Mouse (Mus musculus) midbrain, embryonic 15.5 days (tissue): ENCODE results near the gene Lgals3bp. TPM values are rescaled to one million over a fixed set of nuclear protein-coding genes. Genes with fewer than 3 reads are reported as not detected.

Experiments used
- ATAC-seq: fragments of 200-750 bp; cut with Nextera tagmentation; replicated peaks from 2 replicates; pipeline ENCODE4 v1.8.0; 2017; ENCODE audit warnings: moderate TSS enrichment
- H3K27ac ChIP-seq: fragments of 300-500 bp; sonication (generic); 2 replicates; pipeline ENCODE4 v1.5.1; 2015; ENCODE audit warnings: mild to moderate bottlenecking, inconsistent platforms
- H3K27me3 ChIP-seq: fragments of 300-500 bp; sonication (generic); replicated peaks from 2 replicates; pipeline ENCODE4 v1.6.1; 2015; ENCODE audit warnings: inconsistent platforms
- H3K36me3 ChIP-seq: fragments of 300-500 bp; sonication (generic); replicated peaks from 2 replicates; pipeline ENCODE4 v1.6.1; 2015; ENCODE audit warnings: inconsistent platforms
- H3K4me1 ChIP-seq: fragments of 300-500 bp; sonication (generic); 2 replicates; pipeline ENCODE4 v1.6.1; 2015; ENCODE audit warnings: inconsistent platforms
- H3K4me2 ChIP-seq: fragments of 300-500 bp; sonication (generic); 2 replicates; pipeline ENCODE4 v1.6.1; 2015; ENCODE audit warnings: inconsistent platforms, mild to moderate bottlenecking, moderate library complexity
- H3K4me3 ChIP-seq: fragments of 300-500 bp; sonication (generic); 2 replicates; pipeline ENCODE4 v1.5.1; 2015; ENCODE audit warnings: mild to moderate bottlenecking, inconsistent platforms
- H3K9ac ChIP-seq: fragments of 300-500 bp; sonication (generic); 2 replicates; pipeline ENCODE4 v1.6.1; 2015; ENCODE audit warnings: mild to moderate bottlenecking, inconsistent platforms
- H3K9me3 ChIP-seq: fragments of 300-500 bp; sonication (generic); 2 replicates; pipeline ENCODE4 v1.6.1; 2016; ENCODE audit warnings: inconsistent platforms
- WGBS: fragments of 180-500 bp; shearing (Covaris S2); methylation state at CpG from one replicate; pipeline ENCODE4 v1.1.7; 2015; ENCODE audit warnings: mixed read lengths; 5-methylcytosine and 5-hydroxymethylcytosine counted together
- polyA plus RNA-seq: library from polyadenylated mRNA; unstranded; fragments of >200 nt; fragmentation: Nextera tagmentation; extraction: Ambion mirVana; gene quantifications from 2 replicates; pipeline ENCODE4 v1.2.1, GENCODE M21; 2015

Gene Lgals3bp
- polyA plus RNA-seq, 1 experiment from 2014 or later, result 5.1 TPM

DNA sequence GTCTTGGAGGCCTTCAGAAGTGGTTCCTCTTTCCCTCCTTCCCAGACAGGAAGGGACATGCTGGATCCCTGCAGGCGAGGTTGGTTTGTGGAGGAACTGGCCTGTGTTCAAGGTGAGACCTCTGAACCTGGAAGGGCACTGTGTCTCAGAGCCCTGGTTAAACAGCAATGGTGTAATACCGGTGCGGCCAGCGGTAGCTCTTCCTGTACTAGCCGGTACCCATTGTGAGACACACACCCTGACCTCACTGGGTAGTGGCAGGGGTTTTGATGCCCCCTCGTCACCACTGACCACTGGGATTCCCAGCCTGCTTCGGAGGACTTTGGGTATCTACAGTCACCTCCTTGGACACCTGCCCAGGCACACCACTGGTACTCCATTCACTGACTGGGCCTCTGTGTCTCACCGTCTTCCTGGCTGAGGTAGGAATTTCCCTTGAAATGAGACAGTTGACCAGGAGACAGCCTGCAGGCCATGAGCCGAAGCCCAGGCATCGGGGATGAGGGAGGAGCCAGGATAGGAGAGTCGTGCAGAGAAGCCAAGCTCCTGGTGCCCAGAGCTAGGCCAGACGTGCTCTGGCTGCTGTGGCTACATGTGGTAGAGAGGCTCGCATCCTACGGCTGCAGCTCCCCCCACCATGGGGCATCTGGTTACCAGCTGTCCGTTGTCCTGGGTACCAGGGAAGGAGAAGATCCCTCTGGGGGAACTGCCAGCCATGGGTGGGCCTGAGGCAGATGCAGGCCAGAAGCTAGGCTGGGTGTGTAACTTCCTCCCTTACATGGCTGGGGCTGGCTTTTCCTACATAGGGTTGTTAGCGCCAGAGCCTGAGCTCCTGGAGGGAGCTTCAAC lies 29.4 kb upstream of the Lgals3bp start:
- 81% methylated on average over 16 of the region's 16 CpGs for WGBS
- no peak overlapping the region for H3K4me2 ChIP-seq
- no peak overlapping the region for H3K9ac ChIP-seq
- no peak overlapping the region for H3K27ac ChIP-seq
- H3K4me3 ChIP-seq, result no peak overlapping the region
- peaks cover 30% of the 10 kb centered on the region for H3K4me1 ChIP-seq
- no peaks in the 10 kb centered on the region for H3K27me3 ChIP-seq
- ATAC-seq, result no peak
- H3K9me3 ChIP-seq, result no peaks in the 10 kb centered on the region
- H3K36me3 ChIP-seq, result no peaks in the 10 kb centered on the region

GRCm38 (mm10) chr11:118430291-118430885 lies 28.5 kb upstream of the Lgals3bp start:
- Histone ChIP-seq H3K27ac (no peak overlapping the region), H3K27me3 (no peaks in the 10 kb centered on the region), H3K36me3 (no peaks in the 10 kb centered on the region), H3K4me1 (peaks cover 27% of the 10 kb centered on the region), H3K4me3 (no peak overlapping the region), H3K9me3 (no peaks in the 10 kb centered on the region), H3K9ac (no peak overlapping the region), H3K4me2 (no peak overlapping the region)
- WGBS, result 62% methylated on average over 4 of the region's 4 CpGs
- no peak for ATAC-seq

GRCm38 (mm10) chr11:118428944-118429709 lies 27.2 kb upstream of the Lgals3bp start:
- 0 out of 2 replicates have a peak overlapping the region, but pooled peaks have one; percentile 0 for H3K9ac ChIP-seq
- 57% methylated on average over 8 of the region's 8 CpGs for WGBS

DNA sequence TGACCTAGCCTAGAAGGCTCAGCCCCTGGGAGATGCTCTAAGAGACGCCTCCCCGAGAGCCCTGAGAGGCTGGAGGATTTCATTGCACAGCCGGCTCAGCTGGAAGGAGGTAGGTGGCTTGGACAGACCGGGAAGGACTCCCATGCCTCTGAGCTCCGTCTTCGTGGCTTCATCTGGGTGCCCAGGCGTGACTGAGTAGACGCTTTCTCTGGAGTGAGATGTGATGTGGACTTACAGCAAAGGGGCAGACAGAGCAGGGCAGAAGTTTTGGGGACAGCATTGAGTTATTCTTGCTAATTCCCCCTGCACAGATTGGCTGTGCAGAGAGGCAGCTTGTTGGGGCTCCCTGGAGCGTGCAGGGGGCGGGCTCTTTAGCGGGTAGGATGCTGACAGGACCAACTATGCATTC lies 26.6 kb upstream of the Lgals3bp start:
- ATAC-seq, result peak; percentile 29; the same call in 1 of the 2 replicates
- Histone ChIP-seq H3K4me1 (peaks cover 33% of the 10 kb centered on the region), H3K36me3 (no peaks in the 10 kb centered on the region), H3K9ac (0 out of 2 replicates have a peak overlapping the region, but pooled peaks have one; percentile 0), H3K27me3 (no peaks in the 10 kb centered on the region), H3K4me2 (peak overlapping the region; percentile 39), H3K4me3 (peak overlapping the region; percentile 25), H3K9me3 (no peaks in the 10 kb centered on the region), H3K27ac (peak overlapping the region; percentile 51; the same call in 1 of the 2 replicates)
- 2% methylated on average over 11 of the region's 11 CpGs for WGBS

More at GRCm38 (mm10) chr11:118428944-118429709, 27.2 kb upstream of the Lgals3bp start:
- Histone ChIP-seq H3K4me3 (peak overlapping the region; percentile 25; the same call in 1 of the 2 replicates), H3K27ac (no peak overlapping the region), H3K4me2 (peak overlapping the region; percentile 39), H3K36me3 (no peaks in the 10 kb centered on the region), H3K27me3 (no peaks in the 10 kb centered on the region), H3K9me3 (no peaks in the 10 kb centered on the region), H3K4me1 (peaks cover 31% of the 10 kb centered on the region)
- ATAC-seq, result no peak

- Histone ChIP-seq H3K4me3 (peak within 1 kb of the TSS; percentile 25), H3K9ac (0 out of 2 replicates have a peak within 1 kb of the TSS, but pooled peaks have one; percentile 0), H3K27me3 (no peaks in the 10 kb centered on the region), H3K27ac (peak within 1 kb of the TSS; percentile 51; the same call in 1 of the 2 replicates), H3K36me3 (no peaks in the 10 kb centered on the region), H3K4me2 (peak within 1 kb of the TSS; percentile 39), H3K9me3 (no peaks in the 10 kb centered on the region), H3K4me1 (peaks cover 35% of the 10 kb centered on the region)
- 4% methylated on average over 8 of the region's 8 CpGs for WGBS
- no peak for ATAC-seq
These were observed 26.1 kb upstream of the Lgals3bp start, which contains the start of gene C1qtnf1 for GRCm38 (mm10) chr11:118427986-118428385. Gene C1qtnf1 (plus strand): TSS chr11:118428203.

DNA sequence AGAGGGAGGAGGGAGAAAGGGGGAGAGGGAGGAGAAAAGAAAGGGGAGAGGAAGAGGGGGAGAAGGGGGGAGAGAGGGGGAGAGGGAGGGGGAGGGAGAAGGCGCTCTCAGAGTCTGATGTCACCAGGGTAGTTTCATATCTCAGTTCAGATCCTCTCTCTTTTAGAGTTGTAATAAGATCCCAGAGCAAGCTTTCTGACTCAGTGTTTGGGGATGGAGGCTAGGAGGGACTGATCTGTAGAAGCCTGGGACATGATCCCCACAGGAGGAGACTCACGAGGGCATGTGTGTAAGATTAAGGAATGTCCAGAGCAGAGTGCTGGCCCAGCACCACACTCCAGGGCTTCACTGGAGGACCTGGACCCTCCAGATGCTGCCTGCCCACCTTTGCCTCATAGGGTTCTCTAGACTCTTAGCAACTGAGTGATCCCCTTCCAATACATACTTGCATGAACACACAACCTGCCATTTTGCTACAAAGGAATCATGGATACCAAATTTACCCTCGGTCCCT lies 25.4 kb upstream of the Lgals3bp start:
- no peaks in the 10 kb centered on the region for H3K9me3 ChIP-seq
- H3K36me3 ChIP-seq, result no peaks in the 10 kb centered on the region
- WGBS, result 39% methylated on average over 3 of the region's 3 CpGs
- H3K9ac ChIP-seq, result no peak overlapping the region
- H3K4me2 ChIP-seq, result no peak overlapping the region
- no peak overlapping the region for H3K27ac ChIP-seq
- peaks cover 35% of the 10 kb centered on the region for H3K4me1 ChIP-seq
- H3K27me3 ChIP-seq, result no peaks in the 10 kb centered on the region; the same call in 1 of the 2 replicates
- no peak for ATAC-seq
- H3K4me3 ChIP-seq, result no peak overlapping the region

DNA sequence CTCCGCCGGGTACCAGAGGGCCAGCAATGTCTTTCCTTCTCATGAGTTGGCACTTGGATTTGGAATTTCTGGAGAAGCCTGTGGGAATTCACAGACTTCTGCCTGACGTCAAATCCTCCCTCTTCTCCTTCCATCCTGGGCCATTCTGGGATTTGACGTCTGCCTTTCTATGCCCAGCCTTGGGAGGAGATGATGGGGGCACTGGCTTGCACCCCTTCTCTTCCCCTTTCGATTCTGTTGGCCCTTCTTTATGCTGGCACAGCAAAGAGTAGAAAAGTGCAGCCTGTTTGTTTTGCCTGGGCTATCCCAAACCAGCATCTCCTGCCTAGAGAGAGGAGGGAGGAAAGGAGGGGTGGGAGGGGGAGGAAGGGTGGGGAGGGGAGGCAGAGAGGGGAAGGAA lies 24.9 kb upstream of the Lgals3bp start:
- H3K36me3 ChIP-seq, result no peaks in the 10 kb centered on the region
- H3K4me1 ChIP-seq, result peaks cover 35% of the 10 kb centered on the region
- no peaks in the 10 kb centered on the region for H3K9me3 ChIP-seq
- H3K9ac ChIP-seq, result no peak overlapping the region
- H3K4me3 ChIP-seq, result no peak overlapping the region
- no peaks in the 10 kb centered on the region; the same call in 1 of the 2 replicates for H3K27me3 ChIP-seq
- H3K4me2 ChIP-seq, result no peak overlapping the region
- WGBS, result 79% methylated on average over 5 of the region's 5 CpGs
- ATAC-seq, result no peak
- no peak overlapping the region for H3K27ac ChIP-seq

- ATAC-seq, result no peak
- H3K9ac ChIP-seq, result no peak overlapping the region
These were observed 22.9 kb upstream of the Lgals3bp start for GRCm38 (mm10) chr11:118424621-118425335.

GRCm38 (mm10) chr11:118423266-118423971 lies 21.5 kb upstream of the Lgals3bp start:
- H3K27ac ChIP-seq, result peak overlapping the region; percentile 60
- no peak overlapping the region for H3K4me3 ChIP-seq
- peak overlapping the region; percentile 37 for H3K4me2 ChIP-seq
- peaks cover 30% of the 10 kb centered on the region for H3K4me1 ChIP-seq
- ATAC-seq, result 0 out of 2 replicates have a peak, but pooled peaks have one; percentile 3
- no peaks in the 10 kb centered on the region for H3K9me3 ChIP-seq
- H3K27me3 ChIP-seq, result no peaks in the 10 kb centered on the region; the same call in 1 of the 2 replicates
- no peaks in the 10 kb centered on the region for H3K36me3 ChIP-seq
- 0 out of 2 replicates have a peak overlapping the region, but pooled peaks have one; percentile 22 for H3K9ac ChIP-seq
- WGBS, result 5% methylated on average over 18 of the region's 18 CpGs

More at GRCm38 (mm10) chr11:118424621-118425335, 22.9 kb upstream of the Lgals3bp start:
- H3K27ac ChIP-seq, result no peak overlapping the region
- no peaks in the 10 kb centered on the region for H3K9me3 ChIP-seq
- no peak overlapping the region for H3K4me2 ChIP-seq
- peaks cover 31% of the 10 kb centered on the region for H3K4me1 ChIP-seq
- WGBS, result 72% methylated on average over 13 of the region's 13 CpGs
- H3K36me3 ChIP-seq, result no peaks in the 10 kb centered on the region
- H3K4me3 ChIP-seq, result no peak overlapping the region
- H3K27me3 ChIP-seq, result no peaks in the 10 kb centered on the region; the same call in 1 of the 2 replicates

DNA sequence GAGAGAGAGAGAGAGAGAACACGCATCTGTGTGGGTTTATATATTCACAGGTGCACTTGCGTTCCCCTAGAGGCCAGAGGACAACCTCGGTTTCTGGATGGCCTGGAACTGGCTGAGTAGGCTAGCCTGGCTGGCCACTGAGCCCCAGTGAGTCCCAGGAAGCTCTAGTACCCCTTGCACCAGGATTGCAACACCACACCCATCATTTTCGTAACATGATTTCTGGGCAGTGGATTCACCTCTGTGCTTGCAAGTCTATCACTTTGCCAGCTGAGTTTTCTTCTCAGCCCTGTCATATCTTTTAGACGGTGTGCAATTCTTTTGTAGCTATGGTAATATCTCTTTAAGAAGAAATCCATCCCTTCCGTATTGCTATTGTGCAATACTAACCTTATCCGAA lies 18.4 kb upstream of the Lgals3bp start:
- no peak overlapping the region for H3K9ac ChIP-seq
- no peaks in the 10 kb centered on the region for H3K9me3 ChIP-seq
- no peak overlapping the region for H3K4me3 ChIP-seq
- peaks cover 46% of the 10 kb centered on the region for H3K4me1 ChIP-seq
- no peak overlapping the region for H3K4me2 ChIP-seq
- no peaks in the 10 kb centered on the region; the same call in 1 of the 2 replicates for H3K27me3 ChIP-seq
- H3K36me3 ChIP-seq, result no peaks in the 10 kb centered on the region
- ATAC-seq, result no peak
- no peak overlapping the region for H3K27ac ChIP-seq
- WGBS, result 79% methylated on average over 7 of the region's 7 CpGs
